Mouse (Mus musculus): ENCODE data around the gene Gm8453. TPM values are rescaled to one million over a fixed set of nuclear protein-coding genes. Genes with fewer than 3 reads are reported as not detected.
"Not testable (repeated sequence)": the region's sequence is repeated elsewhere in the genome, so short reads cannot be mapped to it uniquely, and the experiment has no call there.

The Gm8453 gene
- not detected for total RNA-seq (2021)
- long read RNA-seq, experiment 1, result 0 reads
- long read RNA-seq, experiment 2, result 0 reads

- intact Hi-C loops (cut with DNase I); DNase-seq: not testable (repeated sequence)
Measured at GRCm38 (mm10) chr7:22229384-22229783, at the start of gene Gm8453. Gm8453 (minus strand) TSS chr7:22229484.

GRCm38 (mm10) chr7:22201164-22201563, 28.1 kb downstream of the Gm8453 start, which contains the start of gene Gm8653:
Gm8653 (minus strand) TSS chr7:22201264.
- DNase-seq; intact Hi-C loops (cut with DNase I): not testable (repeated sequence)

GRCm38 (mm10) chr7:22189077-22189476, 40.2 kb downstream of the Gm8453 start, which contains the start of gene Vmn1r143:
Vmn1r143 (plus strand) TSS chr7:22189377.
- intact Hi-C loops (cut with DNase I), result not testable (repeated sequence)

More at GRCm38 (mm10) chr7:22189077-22189476, 40.2 kb downstream of the Gm8453 start, which contains the start of gene Vmn1r143:
- DNase-seq, result not testable (repeated sequence)

Other genes starting within 250 kb of the Gm8453 start
- not detected for gene Vmn1r137, start 234.9 kb downstream of the Gm8453 start, total RNA-seq (2021)
- gene Vmn1r138, start 200.6 kb downstream of the Gm8453 start, total RNA-seq (2021), result not detected
- gene Gm6176, start 173.2 kb downstream of the Gm8453 start, total RNA-seq (2021), result not detected
- not detected for gene Vmn1r139, start 160.4 kb downstream of the Gm8453 start, total RNA-seq (2021)
- gene Gm16451, start 111.2 kb downstream of the Gm8453 start, total RNA-seq (2021), result not detected
- not detected for gene Gm10666, start 94.7 kb downstream of the Gm8453 start, total RNA-seq (2021)
- not detected for gene Vmn1r142, start 65.4 kb downstream of the Gm8453 start, total RNA-seq (2021)
- not detected for gene Vmn1r143, start 40.1 kb downstream of the Gm8453 start, total RNA-seq (2021)
- gene Gm8653, start 28.2 kb downstream of the Gm8453 start, total RNA-seq (2021), result not detected
- gene Gm4187, start 100.2 kb upstream of the Gm8453 start, total RNA-seq (2021), result not detected
- gene Gm8660, start 141.6 kb upstream of the Gm8453 start, total RNA-seq (2021), result not detected
- not detected for gene Vmn1r148, start 184.1 kb upstream of the Gm8453 start, total RNA-seq (2021)
- gene Vmn1r149, start 208.7 kb upstream of the Gm8453 start, total RNA-seq (2021), result not detected
- gene Gm10665, start 234.6 kb upstream of the Gm8453 start, total RNA-seq (2021), result not detected